Mouse (Mus musculus): ENCODE measurements around the gene Fes.

Gene Fes

GRCm38 (mm10) chr7:80387633-80388543 lies at the start of gene Fes:
TSS of gene Fes (minus strand) at chr7:80387946.
- peak; percentile 33 for DNase-seq (ENCODE audit: low spot score)

DNA sequence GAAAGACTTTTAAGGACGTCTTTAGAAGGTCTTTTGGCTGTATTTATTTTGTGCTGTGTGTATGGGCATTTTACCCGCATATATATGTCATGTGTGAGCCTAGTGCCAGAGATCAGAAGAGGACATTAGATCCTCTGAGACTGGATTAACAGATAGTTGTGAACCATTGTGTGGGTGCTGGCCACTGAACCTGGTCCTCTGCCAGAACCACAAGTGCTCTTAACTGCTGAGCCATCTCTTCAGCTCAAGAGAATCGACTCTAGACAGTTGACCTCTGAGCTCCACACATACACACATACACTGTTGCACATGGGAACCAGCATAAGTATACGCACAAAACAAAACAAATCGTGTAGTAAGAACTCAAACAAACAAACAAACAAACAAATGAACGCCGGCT lies 48.8 kb upstream of the Fes start:
- no peak for DNase-seq (ENCODE audit: low spot score)

- peak; percentile 51 for DNase-seq (ENCODE audit: low spot score)
Measured at GRCm38 (mm10) chr7:80435594-80435993, 47.8 kb upstream of the Fes start.

- DNase-seq (ENCODE audit: low spot score), result no peak
Measured at GRCm38 (mm10) chr7:80429661-80430060, 41.9 kb upstream of the Fes start.

DNA sequence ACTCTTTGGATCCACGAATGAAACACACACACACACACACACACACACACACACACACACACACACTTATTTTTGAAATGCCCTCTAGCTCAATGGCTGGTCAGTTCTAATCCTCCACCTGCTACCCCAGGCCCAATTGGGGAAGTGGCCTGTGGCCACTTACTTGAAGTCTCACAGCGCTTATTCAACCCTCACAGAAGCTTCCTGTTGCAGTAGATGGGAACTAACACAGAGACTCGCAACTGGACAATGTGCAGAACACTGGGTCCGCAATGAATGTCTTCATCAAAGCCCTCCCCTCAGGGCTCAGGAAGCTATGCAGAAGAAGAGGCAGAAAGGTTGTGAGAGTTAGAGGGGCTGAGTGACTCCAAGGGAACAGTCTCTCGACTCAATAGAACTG lies 40.0 kb upstream of the Fes start:
- no peak for DNase-seq (ENCODE audit: low spot score)

DNA sequence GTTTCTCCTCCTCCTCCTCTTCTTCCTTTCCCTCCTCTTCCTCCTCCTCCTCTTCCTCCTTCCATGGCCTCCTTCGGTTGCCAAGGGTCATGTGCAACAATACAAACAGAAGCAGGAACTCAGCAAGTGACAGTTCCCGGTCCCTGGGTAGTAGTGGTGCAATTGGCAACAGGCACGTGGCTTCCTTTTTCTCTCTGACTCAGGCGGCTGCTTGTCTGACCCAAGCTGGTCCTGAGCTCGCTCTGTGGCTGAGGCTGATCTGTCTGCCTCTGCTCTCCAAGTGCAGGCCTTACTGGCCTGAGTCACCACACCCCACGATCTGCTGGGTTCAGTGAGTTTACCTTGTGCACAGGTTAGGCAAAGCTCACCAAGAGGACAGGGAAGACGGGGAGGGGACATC lies 38.6 kb upstream of the Fes start:
- DNase-seq (ENCODE audit: low spot score), result no peak

- DNase-seq (ENCODE audit: low spot score), result no peak
Measured at GRCm38 (mm10) chr7:80424722-80425121, 37.0 kb upstream of the Fes start.

GRCm38 (mm10) chr7:80422759-80423480 lies 35.2 kb upstream of the Fes start:
- no peak for DNase-seq (ENCODE audit: low spot score)

DNA sequence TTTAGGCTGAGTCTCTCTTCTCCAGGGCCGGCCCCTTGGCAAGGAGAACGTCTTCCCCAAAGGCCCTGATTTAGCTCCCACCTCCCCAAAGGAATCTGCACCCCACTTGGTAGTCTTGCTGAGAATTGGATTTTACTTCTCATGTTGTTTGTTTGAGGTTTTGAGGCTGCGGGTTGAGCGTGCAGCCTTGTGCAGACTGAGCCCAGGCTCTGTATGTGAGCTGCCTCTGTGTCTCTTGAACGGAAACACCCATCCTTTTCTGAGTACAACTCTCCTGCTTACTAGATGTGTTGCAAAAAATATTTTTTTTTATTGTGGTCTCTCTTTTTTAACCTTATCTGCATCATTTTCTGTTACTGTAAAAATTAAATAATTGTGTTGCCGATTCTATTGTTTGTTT lies 33.8 kb upstream of the Fes start:
- no peak for DNase-seq (ENCODE audit: low spot score)

DNA sequence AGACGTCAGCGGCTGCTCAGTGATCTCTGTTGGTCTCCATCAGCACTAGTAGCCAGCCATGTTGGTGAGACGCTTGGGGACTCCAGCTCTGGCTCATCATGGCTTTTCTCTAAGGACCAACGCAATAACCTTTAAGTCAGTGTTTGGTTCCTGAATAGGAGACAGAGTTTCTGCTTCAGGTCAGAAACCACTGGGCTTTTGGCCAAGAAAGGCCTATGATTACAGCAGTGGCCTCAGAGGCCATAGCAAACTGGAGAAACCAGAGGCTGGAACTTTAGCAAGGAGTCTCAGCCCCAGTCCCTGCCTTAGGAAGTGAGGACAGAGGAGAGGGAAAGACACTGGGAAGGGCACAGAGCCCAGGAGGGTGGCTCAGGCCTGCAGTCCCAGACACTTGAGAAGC lies 32.8 kb upstream of the Fes start:
- DNase-seq (ENCODE audit: low spot score), result no peak

- no peak for DNase-seq (ENCODE audit: low spot score)
Measured at GRCm38 (mm10) chr7:80419278-80419677, 31.5 kb upstream of the Fes start.

DNA sequence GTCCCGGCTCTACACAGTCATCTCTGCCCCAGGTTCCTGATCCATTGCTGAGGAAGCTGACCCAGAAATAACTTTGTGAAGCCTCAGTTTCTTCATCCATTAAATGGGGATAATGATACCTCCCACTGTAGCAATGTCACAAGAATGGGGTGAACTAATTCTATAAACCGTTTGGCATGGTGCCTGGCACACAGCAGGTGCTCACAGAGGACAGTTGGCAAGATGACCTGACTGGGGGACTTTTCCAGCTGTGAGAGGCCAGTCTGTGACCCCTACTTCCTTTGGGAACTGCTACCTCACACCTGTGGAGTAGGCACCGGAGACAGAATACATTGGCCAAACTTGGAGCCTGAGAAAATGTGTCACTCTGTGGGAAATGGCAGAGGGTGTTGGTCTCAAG lies 30.3 kb upstream of the Fes start:
- no peak for DNase-seq (ENCODE audit: low spot score)

DNA sequence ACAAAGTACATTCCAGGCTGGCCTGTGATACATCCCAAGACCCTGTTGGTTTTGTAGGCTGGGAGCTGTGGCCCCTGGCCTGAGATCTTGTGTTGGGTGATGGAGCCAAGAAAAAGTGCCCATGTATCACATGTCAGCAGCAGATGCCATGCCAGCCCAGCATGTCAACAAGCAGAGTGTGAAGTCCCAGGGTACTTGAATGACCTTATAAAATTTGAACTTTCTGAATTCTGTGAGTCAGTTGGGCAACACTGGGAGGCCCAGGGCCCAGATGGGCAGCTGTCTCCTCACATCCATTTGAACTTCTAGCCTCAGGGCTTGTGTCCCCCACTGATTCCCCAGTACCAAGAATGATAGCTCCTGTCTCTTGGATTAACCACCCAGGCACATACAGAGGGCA lies 29.9 kb upstream of the Fes start:
- DNase-seq (ENCODE audit: low spot score), result no peak

DNA sequence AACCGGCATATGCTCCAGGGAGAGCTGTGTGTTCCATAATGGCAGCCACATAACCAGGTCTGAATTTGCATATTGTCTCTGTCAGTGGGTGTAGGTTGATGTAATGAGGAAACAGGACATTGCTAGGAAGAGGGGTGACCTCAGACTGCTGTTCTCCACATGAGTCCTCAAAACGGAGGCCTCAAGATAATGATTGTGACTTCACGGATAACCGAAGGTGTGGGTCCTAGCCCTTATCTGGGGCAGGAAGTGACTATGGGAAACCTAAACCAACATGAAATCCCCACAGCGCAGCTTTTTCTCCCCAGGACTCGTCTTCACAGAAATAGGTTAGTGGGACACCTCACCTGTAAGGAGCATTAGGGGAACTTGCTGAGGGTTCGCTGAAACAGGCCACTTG lies 29.2 kb upstream of the Fes start:
- DNase-seq (ENCODE audit: low spot score), result no peak

DNA sequence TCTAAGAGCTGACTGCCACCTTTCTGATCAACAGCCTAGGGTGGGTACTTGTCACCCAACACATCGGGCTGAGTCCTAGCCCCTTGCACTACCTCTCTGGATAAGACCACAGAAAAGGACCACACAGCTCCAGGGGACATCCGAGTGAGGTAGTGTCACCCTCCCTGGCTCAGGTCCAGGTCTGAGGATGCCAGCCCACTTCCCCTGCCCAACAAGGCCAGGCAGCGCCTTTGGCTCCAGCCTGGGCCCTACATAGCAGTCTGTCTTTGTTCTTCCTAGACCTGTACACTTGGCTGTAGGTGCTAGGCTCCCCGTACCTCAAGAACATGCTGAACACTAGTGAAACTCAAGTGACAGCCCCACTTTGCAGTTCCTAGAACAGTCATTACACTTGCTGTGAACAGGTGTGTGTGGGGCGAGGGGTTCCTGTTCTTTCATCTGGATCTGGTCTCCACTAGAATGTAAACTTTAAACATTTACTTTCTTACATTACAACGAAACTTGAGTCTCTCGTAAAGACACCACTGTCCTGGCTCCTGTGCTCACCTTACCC lies 26.6 kb upstream of the Fes start:
- DNase-seq (ENCODE audit: low spot score), result no peak

- no peak for DNase-seq (ENCODE audit: low spot score)
Measured at GRCm38 (mm10) chr7:80413512-80414302, 26.0 kb upstream of the Fes start.

DNA sequence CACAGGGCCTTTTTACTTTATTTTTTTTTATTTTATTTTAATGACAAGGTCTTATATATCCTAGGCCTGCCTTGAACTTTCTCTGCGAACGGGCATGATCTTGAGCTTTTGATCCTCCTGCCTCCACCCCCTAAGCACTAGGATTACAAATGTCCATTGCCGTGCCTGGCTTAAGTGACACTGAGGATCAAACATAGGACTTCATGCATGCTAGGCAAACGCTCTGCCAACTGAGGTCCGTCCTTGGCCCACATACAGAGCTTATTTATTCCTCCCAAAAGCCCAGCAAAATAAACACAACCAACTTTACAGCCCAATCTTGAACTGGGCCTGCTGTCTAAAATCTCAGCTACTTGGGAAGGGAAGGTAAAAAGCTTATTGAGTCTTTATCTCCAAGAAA lies 25.0 kb upstream of the Fes start:
- DNase-seq (ENCODE audit: low spot score), result no peak

DNA sequence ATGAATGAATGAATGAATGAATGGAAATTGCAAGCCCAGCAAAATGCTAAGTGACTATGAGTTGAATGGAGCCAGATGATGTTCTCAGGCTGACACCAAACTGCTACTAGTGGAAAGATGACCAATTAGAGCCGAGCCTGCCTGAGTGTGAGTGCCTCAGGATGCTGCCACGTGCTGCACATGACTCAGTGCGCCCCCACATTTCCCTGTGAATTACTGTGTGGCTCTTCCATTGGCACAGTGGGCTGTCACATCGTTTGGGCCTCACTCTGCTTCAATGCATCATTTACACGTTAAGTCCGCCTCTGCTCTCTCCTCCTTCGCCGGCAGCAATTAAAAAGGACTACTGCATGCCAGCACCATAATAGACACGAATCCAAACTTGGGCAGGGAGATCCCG lies 24.5 kb upstream of the Fes start:
- DNase-seq (ENCODE audit: low spot score), result no peak

DNA sequence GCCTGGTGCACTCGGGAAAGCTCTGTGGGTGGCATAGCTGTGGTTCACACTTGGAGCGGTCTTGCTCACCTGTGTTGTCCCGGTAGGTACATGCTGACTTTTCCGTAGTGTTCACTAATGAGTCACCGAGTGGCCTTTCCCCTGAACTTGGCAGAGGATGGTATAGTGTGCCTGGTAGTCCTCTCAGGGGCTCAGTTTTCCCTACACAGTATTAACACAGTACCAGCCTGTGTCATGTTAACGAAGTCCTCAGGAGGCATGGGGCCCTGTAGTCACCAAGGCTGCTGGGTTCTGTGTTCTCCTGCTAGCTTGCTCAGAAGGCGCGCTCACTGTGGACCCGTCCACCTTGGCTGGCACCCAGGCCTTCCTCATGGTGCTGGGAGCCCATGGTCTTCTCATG lies 22.6 kb upstream of the Fes start:
- no peak for DNase-seq (ENCODE audit: low spot score)

- no peak for DNase-seq (ENCODE audit: low spot score)
Measured at GRCm38 (mm10) chr7:80407712-80408111, 20.0 kb upstream of the Fes start.

- no peak for DNase-seq (ENCODE audit: low spot score)
Measured at GRCm38 (mm10) chr7:80406186-80406585, 18.4 kb upstream of the Fes start.

GRCm38 (mm10) chr7:80405188-80405695 lies 17.5 kb upstream of the Fes start, which contains the start of gene Furin:
TSS of gene Furin (minus strand) at chr7:80405436.
- DNase-seq (ENCODE audit: low spot score), result no peak
